Mouse (Mus musculus) kidney, postnatal 0 days (tissue): ENCODE measurements around the gene Timeless. TPM values are rescaled to one million over a fixed set of nuclear protein-coding genes. Genes with fewer than 3 reads are reported as not detected.
"Not testable (repeated sequence)": the region's sequence is repeated elsewhere in the genome, so short reads cannot be mapped to it uniquely, and the experiment has no call there.

ENCODE experiments used
- ATAC-seq: fragments of 200-750 bp; cut with Nextera tagmentation; replicated peaks from 2 replicates; pipeline ENCODE4 v1.8.0; 2017; ENCODE audit warnings: low read depth, moderate number of reproducible peaks, moderate TSS enrichment, moderate library complexity; ENCODE audit not compliant: low FRiP score
- DNase-seq: peaks from one replicate; pipeline ENCODE4 v3.0.0-alpha.2; 2016; ENCODE audit warnings: low spot score
- H3K27ac ChIP-seq: fragments of 300-500 bp; sonication (generic); 2 replicates; pipeline ENCODE4 v1.5.1; 2014; ENCODE audit warnings: mild to moderate bottlenecking
- H3K27me3 ChIP-seq: fragments of 300-500 bp; sonication (generic); 2 replicates; pipeline ENCODE4 v1.6.1; 2014; ENCODE audit warnings: low read length, mixed read lengths; ENCODE audit not compliant: insufficient read depth
- H3K36me3 ChIP-seq: fragments of 300-500 bp; sonication (generic); 2 replicates; pipeline ENCODE4 v1.6.1; 2014; ENCODE audit warnings: low read length, mixed read lengths; ENCODE audit not compliant: insufficient read depth
- H3K4me1 ChIP-seq: fragments of 300-500 bp; sonication (generic); replicated peaks from 2 replicates; pipeline ENCODE4 v1.6.1; 2014; ENCODE audit warnings: antibody characterized with exemption, low read length, mixed read lengths; ENCODE audit not compliant: insufficient read depth
- H3K4me2 ChIP-seq: fragments of 300-500 bp; sonication (generic); 2 replicates; pipeline ENCODE4 v1.6.1; 2014; ENCODE audit warnings: mild to moderate bottlenecking, low read length, moderate library complexity, mixed read lengths
- H3K4me3 ChIP-seq: fragments of 300-500 bp; sonication (generic); replicated peaks from 2 replicates; pipeline ENCODE4 v1.5.1; 2014; ENCODE audit warnings: low read depth, low read length
- H3K9ac ChIP-seq: fragments of 300-500 bp; sonication (generic); 2 replicates; pipeline ENCODE4 v1.6.1; 2014; ENCODE audit warnings: low read depth, low read length
- H3K9me3 ChIP-seq: fragments of 300-500 bp; sonication (generic); replicated peaks from 2 replicates; pipeline ENCODE4 v1.6.1; 2016; ENCODE audit warnings: low read length, inconsistent platforms, mixed read lengths
- CTCF ChIP-seq: IDR thresholded peaks from 2 replicates; pipeline ENCODE4 v1.5.1; 2016; ENCODE audit warnings: antibody characterized with exemption, low read depth, mild to moderate bottlenecking, moderate library complexity
- WGBS: fragments of 180-500 bp; shearing (Covaris S2); extraction: QIAGEN DNeasy Blood & Tissue Kit; methylation state at CpG from one replicate; pipeline ENCODE4 v1.1.7; 2014; 5-methylcytosine and 5-hydroxymethylcytosine counted together
- polyA plus RNA-seq: library from polyadenylated mRNA; unstranded; fragments of >200 nt; fragmentation: Nextera tagmentation; extraction: Ambion mirVana; gene quantifications from 2 replicates; pipeline ENCODE4 v1.2.1, GENCODE M21; 2015

The Timeless gene
- polyA plus RNA-seq, 1 experiment from 2014 or later = 26.4 TPM

DNA sequence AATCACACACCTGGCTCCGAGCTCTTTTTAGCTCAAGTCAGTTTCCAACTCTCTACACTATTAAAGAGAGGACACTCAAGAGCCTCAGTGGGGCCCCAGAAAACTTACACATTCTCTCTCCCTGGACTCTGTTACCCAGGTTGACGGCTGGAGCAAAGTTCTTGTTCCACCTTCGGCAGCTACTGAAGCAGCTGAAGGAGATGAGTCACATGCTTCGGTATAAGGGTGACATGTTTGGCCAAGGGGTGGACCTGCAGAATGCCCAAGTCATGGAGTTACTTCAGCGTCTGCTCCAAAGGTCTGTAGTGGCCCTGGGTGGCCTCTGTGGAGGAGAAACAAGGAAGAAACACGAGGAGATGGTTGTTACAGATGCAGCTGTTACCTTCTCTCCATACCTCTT, 49.1 kb downstream of the Timeless start:
- no peak for DNase-seq
- Histone ChIP-seq H3K9me3 (no peaks in the 10 kb centered on the region), H3K4me1 (no peaks in the 10 kb centered on the region), H3K27me3 (no peaks in the 10 kb centered on the region), H3K27ac (no peak overlapping the region), H3K36me3 (peaks cover 48% of the 10 kb centered on the region), H3K4me2 (no peak overlapping the region), H3K4me3 (no peak overlapping the region), H3K9ac (no peak overlapping the region)
- 82% methylated on average over 6 of the region's 6 CpGs for whole genome bisulfite sequencing
- TF ChIP-seq CTCF = no peak
- ATAC-seq = peak; percentile 60

DNA sequence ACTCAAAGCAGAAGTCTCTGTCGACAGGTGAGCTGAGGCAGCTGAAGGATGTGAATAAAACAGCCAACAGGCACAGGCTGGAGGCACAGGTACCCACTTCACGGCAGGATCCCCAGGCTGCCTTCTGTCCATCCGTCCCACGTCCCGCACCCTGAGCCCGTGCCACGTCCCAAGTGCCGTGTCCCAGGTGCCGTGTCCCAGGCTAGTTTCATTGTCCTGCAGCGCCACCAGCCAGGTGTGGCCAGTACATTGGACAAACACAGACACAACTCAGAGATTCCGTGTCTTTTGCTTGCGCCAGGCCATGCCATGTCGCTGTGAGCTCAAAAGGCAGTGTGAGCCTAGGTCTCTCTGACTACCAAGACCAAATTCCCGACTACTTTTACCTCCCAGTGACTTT, 49.8 kb downstream of the Timeless start:
- H3K27me3 ChIP-seq = no peaks in the 10 kb centered on the region
- 89% methylated on average over 14 of the region's 14 CpGs for WGBS
- H3K9me3 ChIP-seq = no peaks in the 10 kb centered on the region
- TF ChIP-seq CTCF = no peak
- ATAC-seq (no peak), DNase-seq (no peak)
- H3K36me3 ChIP-seq = peaks cover 53% of the 10 kb centered on the region
- H3K9ac ChIP-seq = no peak overlapping the region
- no peak overlapping the region for H3K4me3 ChIP-seq
- H3K4me2 ChIP-seq = no peak overlapping the region
- no peak overlapping the region for H3K27ac ChIP-seq
- H3K4me1 ChIP-seq = no peaks in the 10 kb centered on the region

DNA sequence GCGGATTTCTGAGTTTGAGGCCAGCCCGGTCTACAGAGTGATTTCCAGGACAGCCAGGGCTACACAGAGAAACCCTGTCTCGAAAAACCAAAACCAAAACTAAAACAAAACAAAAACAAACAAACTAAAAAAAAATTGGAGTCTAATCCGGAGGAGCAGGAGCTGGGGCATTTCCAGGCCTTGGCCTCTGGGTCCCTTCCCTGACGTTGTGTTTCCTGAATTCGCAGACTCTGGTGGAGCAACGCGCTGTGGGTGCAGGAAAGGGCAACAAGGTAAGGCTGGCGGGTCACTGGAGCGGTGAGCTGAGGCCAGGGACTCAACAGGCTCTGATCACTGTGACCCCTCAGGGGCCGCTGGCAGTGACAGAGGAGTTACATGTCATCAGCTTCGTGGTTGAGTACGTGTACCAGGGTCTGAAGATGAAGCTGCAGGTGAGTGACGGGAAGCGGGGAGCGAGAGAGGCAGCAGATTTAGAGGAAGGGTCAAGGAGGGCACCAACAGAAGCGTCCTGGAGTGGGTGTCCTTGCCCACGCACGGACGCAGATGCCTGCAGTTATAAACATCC, 51.1 kb downstream of the Timeless start:
- DNase-seq (no peak), ATAC-seq (no peak; the same call in 1 of the 2 replicates)
- Histone ChIP-seq H3K36me3 (peaks cover 51% of the 10 kb centered on the region), H3K4me2 (no peak overlapping the region), H3K4me1 (no peaks in the 10 kb centered on the region), H3K9me3 (no peaks in the 10 kb centered on the region), H3K27me3 (no peaks in the 10 kb centered on the region), H3K27ac (no peak overlapping the region), H3K4me3 (no peak overlapping the region), H3K9ac (no peak overlapping the region)
- TF ChIP-seq CTCF = no peak
- 71% methylated on average over 20 of the region's 20 CpGs for WGBS

DNA sequence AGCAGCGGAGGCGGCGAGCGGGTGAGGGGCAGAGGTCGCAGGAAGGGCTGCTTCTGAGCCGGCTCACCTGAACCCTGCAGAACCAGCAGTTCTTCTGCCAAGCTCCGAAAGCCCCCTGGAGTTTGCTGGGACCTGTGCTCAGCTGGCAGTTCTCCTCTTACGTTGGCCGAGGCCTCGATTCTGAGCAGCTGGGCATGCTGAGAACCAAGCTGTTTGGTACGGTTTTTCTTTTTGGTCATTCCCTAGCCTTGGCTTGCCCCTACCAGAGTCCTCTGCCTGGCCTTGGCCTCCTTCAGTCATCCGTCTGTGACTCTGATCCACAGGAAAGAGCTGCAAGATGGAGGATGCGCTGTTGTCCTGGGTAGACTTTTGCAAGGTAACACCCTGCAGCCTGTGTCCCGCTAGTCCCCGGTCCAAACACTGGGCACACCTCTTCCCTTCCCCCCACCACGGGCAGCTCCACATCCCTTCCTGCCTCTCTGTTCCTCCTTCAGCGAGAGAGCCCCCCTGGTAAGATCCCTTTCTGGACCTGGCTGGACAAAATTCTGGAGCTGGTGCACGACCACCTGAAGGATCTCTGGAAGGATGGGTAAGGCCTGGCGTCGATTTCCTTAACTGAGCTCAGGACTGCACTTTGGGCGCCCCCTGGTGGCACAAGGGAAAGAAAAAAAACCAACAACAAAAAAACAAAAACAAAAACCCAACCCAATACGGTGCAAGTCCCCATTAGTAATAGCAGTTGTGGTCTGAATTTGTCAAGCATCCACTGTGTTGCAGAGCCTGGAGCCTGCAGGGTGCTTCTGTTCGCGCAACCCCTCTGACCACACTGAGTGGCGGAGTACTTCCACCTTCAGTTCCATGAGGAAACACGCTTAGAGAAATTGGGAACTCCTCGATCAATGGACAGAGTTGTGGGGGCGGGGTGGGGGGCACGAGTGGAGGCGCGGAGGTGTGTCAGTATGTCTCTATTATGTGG, 52.0 kb downstream of the Timeless start:
- DNase-seq (peak; percentile 69), ATAC-seq (no peak)
- Histone ChIP-seq H3K4me3 (no peak overlapping the region), H3K4me2 (no peak overlapping the region), H3K36me3 (peaks cover 47% of the 10 kb centered on the region), H3K4me1 (no peaks in the 10 kb centered on the region), H3K9ac (no peak overlapping the region), H3K9me3 (no peaks in the 10 kb centered on the region), H3K27me3 (no peaks in the 10 kb centered on the region), H3K27ac (no peak overlapping the region)
- TF ChIP-seq CTCF = peak; percentile 90
- 61% methylated on average over 31 of the region's 31 CpGs for WGBS

DNA sequence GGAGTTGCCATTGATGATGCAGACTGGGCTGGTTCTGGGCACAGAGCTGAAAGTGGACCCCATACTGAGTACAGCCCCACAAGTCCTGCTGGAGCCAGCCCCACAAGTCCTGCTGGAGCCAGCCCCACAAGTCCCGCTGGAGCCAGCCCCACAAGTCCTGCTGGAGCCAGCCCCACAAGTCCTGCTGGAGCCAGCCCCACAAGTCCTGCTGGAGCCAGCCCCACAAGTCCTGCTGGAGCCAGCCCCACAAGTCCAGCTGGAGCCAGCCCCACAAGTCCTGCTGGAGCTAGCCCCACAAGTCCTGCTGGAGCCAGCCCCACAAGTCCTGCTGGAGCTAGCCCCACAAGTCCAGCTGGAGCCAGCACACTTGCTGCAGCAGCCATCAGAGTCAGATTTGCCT, 58.7 kb downstream of the Timeless start:
- not testable (repeated sequence) for H3K9ac ChIP-seq, H3K9me3 ChIP-seq, H3K27ac ChIP-seq, H3K4me2 ChIP-seq, ATAC-seq, H3K27me3 ChIP-seq, DNase-seq, H3K4me1 ChIP-seq, H3K4me3 ChIP-seq
- WGBS = 100% methylated on average over 1 of the region's 1 CpGs
- H3K36me3 ChIP-seq = peaks cover 39% of the 10 kb centered on the region; the same call in 1 of the 2 replicates

DNA sequence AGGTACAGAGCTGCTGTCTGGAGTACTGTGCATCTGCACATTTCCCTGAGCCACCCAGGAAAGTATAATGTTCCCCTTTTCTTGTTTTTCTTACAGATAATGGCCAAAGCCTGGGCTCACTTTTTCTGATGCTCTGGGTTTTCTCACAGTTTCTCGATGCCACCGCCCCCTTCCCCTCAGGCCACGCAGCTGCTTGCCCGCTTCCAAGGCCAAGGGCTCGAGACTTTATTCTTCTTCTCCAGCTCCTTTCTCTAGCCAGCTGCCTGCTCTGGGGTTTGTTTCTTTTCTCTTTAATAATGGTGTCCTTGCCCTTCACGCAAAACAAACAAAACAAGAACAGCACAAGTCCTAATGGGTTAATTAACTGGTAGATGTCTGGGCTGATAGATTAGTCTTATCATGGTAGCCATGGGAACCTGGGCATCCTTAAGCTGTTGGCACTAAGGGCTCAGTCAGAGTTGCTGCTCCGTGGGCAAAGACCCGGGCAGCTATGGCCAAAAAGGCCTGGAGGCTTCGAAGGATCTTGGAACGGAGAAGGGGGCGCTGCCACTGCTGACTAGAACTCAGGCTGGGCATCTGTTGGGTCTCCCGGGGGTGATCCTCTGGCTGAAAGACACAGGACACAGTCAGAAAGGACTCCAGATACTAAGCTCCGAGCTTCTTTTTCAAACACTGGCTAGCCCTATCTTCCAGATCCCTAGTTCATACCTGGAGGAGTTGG, 64.7 kb downstream of the Timeless start:
- H3K9me3 ChIP-seq = no peaks in the 10 kb centered on the region
- no peak overlapping the region for H3K4me2 ChIP-seq
- no peak for TF ChIP-seq CTCF
- no peaks in the 10 kb centered on the region for H3K4me1 ChIP-seq
- WGBS = 79% methylated on average over 13 of the region's 13 CpGs
- no peak overlapping the region for H3K27ac ChIP-seq
- H3K4me3 ChIP-seq = no peak overlapping the region
- DNase-seq = no peak
- ATAC-seq = no peak
- H3K36me3 ChIP-seq = peaks cover 9% of the 10 kb centered on the region; the same call in 1 of the 2 replicates
- no peak overlapping the region for H3K9ac ChIP-seq
- H3K27me3 ChIP-seq = no peaks in the 10 kb centered on the region
